Mouse (Mus musculus) liver, postnatal 0 days (tissue): Measurements from ENCODE around the gene Ugt2b36.

Source experiments
- CTCF ChIP-seq: sonication (generic); IDR thresholded peaks from 2 replicates; pipeline ENCODE4 v1.5.1; 2016; ENCODE audit warnings: antibody characterized with exemption, low read depth
- EP300 ChIP-seq: IDR thresholded peaks from 2 replicates; pipeline ENCODE4 v1.6.1; 2016; ENCODE audit warnings: antibody characterized with exemption, low read depth, mild to moderate bottlenecking

DNA sequence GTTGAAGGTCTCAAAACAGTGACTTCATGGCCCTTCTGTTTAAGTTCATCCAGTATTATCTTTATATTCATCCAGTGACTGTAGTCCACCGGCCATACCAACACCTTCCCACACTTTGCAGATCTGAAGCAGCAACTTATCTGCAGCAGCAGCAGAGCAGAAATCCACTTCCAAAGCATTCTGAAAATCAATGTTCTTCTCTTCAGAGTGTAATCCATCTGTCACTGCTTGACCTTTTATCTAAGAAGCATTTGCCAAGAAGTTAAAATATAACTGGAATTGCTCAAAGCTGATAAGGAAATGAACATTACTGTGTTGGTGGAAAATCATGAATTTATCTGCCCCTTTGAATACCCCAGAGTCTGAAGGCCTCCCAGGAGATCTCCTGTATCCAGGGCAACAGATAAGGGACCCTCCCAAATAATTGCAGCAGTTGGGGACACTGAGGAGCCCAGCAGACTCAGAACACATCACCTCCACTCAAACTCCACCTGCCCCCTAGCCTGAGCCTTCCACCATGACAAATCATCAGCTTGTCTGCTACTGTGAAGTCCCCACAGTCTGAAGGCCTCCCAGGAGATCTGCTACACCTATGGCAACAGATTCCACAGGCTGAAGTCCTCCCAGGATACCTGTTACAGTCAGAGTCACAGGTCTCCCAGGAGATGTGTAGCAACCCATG, at the start of gene Ugt2b36:
- TF ChIP-seq CTCF (no peak), EP300 (no peak)
